Mouse (Mus musculus): Measurements from ENCODE around the gene Alox12. TPM values are rescaled to one million over a fixed set of nuclear protein-coding genes. Genes with fewer than 3 reads are reported as not detected.

The Alox12 gene
- total RNA-seq, 2 experiments from 2014 or later = 1.6 to 1.9 TPM

DNA sequence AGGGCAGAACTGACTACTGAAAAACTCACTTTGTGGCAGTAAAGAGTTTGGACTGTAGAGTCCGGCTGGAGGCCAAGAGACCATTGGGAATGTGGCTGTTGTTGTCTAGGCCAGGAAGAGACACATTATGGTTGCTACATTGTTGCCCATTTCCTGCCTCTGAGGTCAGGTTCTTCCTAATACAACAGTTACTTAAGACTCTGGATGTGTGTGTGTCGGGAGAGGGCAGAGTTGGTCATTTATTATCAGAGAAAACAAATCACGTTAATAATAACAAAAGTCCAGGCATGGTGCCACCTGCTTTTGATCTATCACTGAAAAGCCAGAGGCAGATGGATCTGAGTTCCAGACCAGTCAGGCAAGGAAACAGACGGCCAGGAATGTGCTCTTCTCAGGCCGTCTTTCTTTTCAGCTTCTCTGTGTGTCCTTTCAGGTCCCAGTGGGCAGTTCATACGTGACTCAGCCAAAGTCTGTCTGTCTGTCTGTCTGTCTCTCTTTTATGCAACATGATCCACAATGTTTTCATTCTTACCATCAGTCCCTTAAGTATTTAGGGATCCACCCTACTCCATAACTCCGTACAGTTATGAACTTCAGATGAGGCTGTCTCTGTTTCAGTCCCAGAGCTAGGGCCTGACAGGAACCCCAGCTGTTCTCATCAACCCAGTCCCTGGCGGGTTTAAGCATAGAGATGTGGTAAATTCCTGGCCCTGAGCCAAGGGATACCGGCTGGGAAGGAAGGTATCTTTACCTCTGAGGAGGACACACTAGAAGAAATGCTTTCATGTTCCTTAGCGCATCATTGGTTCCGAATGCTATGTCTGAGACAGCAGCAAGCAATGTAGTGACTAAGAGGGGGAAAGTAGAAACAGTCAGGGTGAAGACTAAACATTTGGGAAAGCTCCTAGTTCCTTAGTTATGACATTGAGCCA is 61.5 kb downstream of the Alox12 start:
- no peak for DNase-seq

DNA sequence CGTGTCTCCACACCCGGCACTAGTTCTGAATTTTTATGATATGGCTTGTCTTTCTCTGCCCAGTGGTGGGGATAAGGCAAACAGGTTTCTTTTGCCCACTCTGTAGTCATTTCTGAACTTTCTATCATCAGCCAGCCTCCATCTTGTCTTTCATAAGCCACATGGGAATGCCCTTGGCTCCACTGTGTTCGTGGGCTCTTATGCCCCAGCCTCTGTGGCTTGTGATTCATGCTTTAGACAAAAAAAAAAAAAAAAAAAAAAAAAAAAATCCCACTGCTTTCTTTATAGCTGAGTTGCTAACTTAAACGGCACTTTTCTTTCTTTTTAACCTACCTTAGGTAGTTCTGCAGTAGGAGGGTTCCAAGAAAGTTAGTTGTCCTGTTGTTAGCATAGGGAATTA is 63.0 kb downstream of the Alox12 start:
- no peak for DNase-seq

Small RNA genes lying within 50 kb of the gene (microRNA-seq; reads per million reads assigned to microRNA genes)
- gene Mir195a (1,311 to 2,478 reads per million in 2 experiments), gene Mir497 (0 reads per million in 2 experiments), gene Mir497b (0 reads per million in 2 experiments)

Other genes starting within 250 kb of the Alox12 start
- gene Acadvl, start 239.9 kb downstream of the Alox12 start, total RNA-seq (2021) = 1,000 to 10,000 TPM; 1,326 to 1,372 TPM
- gene Dlg4, start 238.4 kb downstream of the Alox12 start, total RNA-seq (2021) = 1 to 10 TPM; 5.9 to 6.8 TPM
- not detected for gene Asgr1, start 201.3 kb downstream of the Alox12 start, total RNA-seq (2021)
- under 1 TPM in 1 of 2 experiments, not detected in 1; 0.21 TPM for gene Asgr2, start 162.7 kb downstream of the Alox12 start, total RNA-seq (2021)
- gene Mgl2, start 125.0 kb downstream of the Alox12 start, total RNA-seq (2021) = 1 to 10 TPM; 3.5 to 5.1 TPM
- gene Clec10a, start 99.2 kb downstream of the Alox12 start, total RNA-seq (2021) = 1 to 10 TPM; 3.1 to 3.5 TPM
- gene Slc16a11, start 42.6 kb downstream of the Alox12 start, total RNA-seq (2021) = 1 to 10 TPM in 1 of 2 experiments, under 1 TPM in 1; 0.65 to 2.2 TPM
- 1 to 10 TPM; 2.1 to 2.9 TPM for gene Slc16a13, start 34.3 kb downstream of the Alox12 start, total RNA-seq (2021)
- gene Bcl6b, start 25.6 kb downstream of the Alox12 start, total RNA-seq (2021) = 10 to 100 TPM in 1 of 2 experiments, 1 to 10 TPM in 1; 5.5 to 15.5 TPM
- gene 0610010K14Rik, start 17.4 kb downstream of the Alox12 start, total RNA-seq (2021) = 10 to 100 TPM; 29.1 to 30.6 TPM
- gene Gm21988, start 15.5 kb downstream of the Alox12 start, total RNA-seq (2021) = 1 to 10 TPM; 2.7 TPM
- 100 to 1,000 TPM in 1 of 2 experiments, 10 to 100 TPM in 1; 97.8 to 102 TPM for gene Rnasek, start 15.5 kb downstream of the Alox12 start, total RNA-seq (2021)
- gene Alox12e, start 67.3 kb upstream of the Alox12 start, total RNA-seq (2021) = not detected
- gene Alox15, start 96.7 kb upstream of the Alox12 start, total RNA-seq (2021) = 1 to 10 TPM; 4.0 to 7.2 TPM
- gene Pelp1, start 154.7 kb upstream of the Alox12 start, total RNA-seq (2021) = 10 to 100 TPM; 19.0 to 19.3 TPM
- gene Arrb2, start 177.3 kb upstream of the Alox12 start, total RNA-seq (2021) = 10 to 100 TPM; 11.3 to 12.5 TPM
- gene Med11, start 196.6 kb upstream of the Alox12 start, total RNA-seq (2021) = 1 to 10 TPM; 7.5 to 8.2 TPM
- 1 to 10 TPM; 1.7 to 2.8 TPM for gene Zmynd15, start 204.1 kb upstream of the Alox12 start, total RNA-seq (2021)
- 1 to 10 TPM; 8.3 to 9.9 TPM for gene Cxcl16, start 204.6 kb upstream of the Alox12 start, total RNA-seq (2021)
- 1 to 10 TPM; 1.4 to 2.4 TPM for gene Tm4sf5, start 249.9 kb upstream of the Alox12 start, total RNA-seq (2021)